Mouse (Mus musculus): ENCODE measurements at regions not wholly inside any gene's neighbourhood (a gene's known extent, or its start where the extent isn't known, plus 50 kb on each side); places are given as distances from the start of the nearest gene placed in this dataset.
"Not testable (repeated sequence)": the region's sequence is repeated elsewhere in the genome, so short reads cannot be mapped to it uniquely, and the experiment has no call there.

DNA sequence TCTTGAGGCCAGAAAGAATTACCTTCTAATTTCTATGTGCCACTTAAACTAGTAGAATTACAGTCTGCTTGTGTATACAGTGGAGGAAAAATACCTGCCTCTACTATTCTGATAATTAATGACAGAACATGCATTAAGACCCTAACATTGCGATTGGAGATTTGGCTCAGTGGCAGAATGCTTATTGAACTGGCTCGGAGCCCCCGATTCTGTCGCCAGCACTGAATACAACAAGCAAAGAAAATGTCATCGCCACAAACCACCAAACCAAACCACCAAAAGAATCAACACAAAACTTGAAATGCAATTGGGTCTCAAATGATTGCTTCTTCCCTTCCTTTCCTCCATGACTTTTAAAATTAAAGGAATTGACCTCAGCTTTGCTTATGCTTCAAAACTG lies 122.9 kb upstream of the Emcn start:
- DNase-seq (ENCODE audit: inconsistent ontology term) = no peak

DNA sequence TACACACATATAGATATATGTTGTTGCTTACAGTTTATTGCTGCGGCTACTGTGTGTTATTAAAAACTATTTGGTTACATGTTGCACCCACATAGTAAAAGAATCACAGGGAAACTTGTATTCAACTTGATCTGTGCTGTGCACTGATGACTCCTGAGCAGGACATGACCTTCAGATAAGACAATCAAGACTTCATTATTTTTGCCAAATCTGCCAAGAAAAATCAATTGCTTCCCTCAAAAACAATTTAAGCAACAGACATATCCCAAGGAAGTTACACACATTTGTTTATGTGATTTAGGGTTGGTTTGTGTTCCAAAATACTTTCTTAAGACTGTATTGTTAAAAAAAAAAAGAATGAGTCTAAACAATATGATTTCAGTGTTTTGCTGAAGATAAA lies 114.7 kb upstream of the Emcn start:
- no peak for DNase-seq (ENCODE audit: inconsistent ontology term)

DNA sequence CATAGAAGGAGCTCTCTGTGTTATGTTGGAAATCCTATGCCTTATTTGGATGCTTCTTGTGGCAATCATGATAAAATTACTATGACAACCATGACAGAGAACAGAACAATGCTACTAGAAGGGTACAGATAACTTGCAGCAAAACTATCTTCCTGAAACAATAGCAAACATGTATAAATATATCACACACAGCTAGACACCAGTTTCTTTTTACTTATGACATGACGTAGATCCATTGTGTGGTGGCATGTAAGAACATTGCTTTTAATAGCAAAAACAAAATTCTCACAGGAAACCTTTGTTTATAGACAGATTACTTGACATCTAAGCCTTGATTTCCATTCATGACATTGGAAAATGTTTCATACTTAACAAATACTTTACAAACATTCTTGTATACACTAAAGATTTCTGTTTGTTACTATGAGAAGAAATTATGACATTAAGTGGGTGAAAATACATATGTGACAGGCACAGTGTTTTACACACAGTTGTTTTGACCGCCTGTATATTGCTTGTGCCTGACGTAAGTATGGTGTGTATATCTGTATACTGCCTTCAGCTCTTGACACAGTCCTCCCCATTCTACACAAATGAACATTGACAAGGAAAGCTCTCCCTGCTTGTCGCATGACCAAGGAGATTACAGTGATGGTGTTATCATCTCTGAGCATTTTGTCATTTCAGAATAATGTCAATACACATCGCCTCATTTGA lies 113.6 kb upstream of the Emcn start:
- DNase-seq (ENCODE audit: inconsistent ontology term) = no peak

DNA sequence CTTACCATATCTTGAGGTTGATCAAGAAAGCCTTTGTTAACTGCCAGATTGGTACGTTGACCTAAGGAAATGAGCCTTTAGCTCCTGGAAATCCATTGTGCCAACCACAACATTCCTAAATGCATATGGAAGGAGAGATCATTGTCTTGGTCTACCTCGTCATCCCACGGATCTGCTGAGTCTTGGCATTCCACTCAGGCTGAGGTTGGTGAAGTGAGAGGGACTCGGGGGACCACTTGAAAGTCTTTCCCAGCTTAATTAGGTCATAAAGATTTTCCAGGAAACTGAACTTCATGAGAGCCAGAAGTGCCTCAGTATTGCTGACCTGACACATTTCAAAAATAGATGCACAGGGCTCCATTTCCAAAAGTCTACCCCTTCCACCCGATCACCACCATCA lies 112.5 kb upstream of the Emcn start:
- peak; percentile 57 for DNase-seq (ENCODE audit: inconsistent ontology term)

DNA sequence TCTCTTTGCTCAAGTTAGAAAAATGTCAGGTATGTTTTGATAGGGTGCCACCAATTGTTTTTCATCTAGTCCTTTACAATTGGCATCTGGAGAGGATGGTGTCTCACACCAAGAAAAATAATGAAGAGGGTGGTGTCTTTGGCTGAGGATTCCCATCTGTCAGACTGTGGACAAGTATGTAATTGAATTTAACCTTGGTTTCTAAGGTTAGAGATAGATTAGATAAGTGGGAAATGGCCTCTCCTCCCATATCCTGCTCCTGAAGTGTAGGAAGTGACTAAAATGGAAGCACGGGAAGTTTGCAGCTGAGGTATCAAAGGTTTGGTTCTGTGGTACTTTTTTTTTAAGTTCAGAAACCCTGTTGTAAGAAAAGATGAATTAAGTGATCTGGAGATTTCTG lies 98.0 kb upstream of the Emcn start:
- peak; percentile 15 for DNase-seq (ENCODE audit: inconsistent ontology term)

DNA sequence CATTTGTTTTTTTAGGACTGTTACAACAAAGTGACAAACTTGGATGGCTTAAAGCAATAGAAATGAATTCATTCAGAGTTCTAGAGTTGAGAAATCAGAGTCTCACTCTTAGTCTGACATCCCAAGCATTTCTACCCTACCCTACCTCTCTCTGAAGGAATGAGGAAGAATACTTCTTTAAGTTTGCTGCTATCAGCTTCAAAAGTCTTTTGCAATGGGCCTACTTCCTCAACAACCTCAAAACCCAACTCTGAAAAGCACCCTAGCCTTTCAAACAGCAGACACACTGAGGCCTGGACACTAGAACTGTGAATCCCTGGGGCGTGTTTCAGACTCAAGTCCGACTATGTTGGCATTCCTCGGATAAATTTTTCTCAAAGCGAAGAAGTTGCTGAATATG lies 77.0 kb upstream of the Emcn start:
- DNase-seq (ENCODE audit: inconsistent ontology term) = no peak

DNA sequence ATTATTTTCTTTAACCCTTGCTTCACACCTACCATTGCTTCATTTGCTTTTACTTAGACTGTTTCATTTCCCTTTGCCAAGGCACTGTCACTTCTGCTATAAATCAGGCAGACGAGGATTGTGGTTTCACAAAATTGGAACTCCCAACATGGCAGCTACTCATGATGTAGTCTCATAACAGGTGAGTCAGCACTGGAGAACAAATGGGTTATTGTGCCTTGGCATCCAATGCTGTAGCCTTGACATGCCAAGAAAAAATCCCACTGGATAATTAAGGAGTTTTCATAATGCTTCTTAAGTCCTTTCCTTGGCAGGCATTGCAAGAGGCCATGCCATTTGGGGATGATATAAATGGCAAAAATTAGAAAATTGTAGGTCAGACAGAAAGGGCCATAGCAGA lies 73.1 kb upstream of the Emcn start:
- DNase-seq (ENCODE audit: inconsistent ontology term) = peak; percentile 99

DNA sequence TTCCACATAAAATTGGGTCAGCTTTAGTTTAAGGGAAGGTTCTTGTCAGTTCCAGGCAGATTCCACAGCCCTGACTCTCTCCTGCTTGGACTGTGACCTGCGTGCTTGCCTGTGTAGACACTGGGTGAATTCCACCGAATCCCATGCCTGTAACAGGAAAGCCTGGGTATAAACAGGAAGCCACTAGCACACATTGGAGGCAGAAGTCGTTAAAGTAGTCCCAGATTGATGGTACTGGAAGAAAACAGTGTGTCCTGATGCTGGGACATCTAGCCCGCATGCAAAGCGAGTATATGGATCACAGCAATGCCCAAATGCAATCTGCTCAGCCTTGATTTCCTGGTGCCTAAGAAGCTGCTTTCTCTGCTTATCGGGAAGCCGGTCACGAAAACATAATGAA lies 65.4 kb upstream of the Emcn start:
- peak; percentile 39 for DNase-seq (ENCODE audit: inconsistent ontology term)

DNA sequence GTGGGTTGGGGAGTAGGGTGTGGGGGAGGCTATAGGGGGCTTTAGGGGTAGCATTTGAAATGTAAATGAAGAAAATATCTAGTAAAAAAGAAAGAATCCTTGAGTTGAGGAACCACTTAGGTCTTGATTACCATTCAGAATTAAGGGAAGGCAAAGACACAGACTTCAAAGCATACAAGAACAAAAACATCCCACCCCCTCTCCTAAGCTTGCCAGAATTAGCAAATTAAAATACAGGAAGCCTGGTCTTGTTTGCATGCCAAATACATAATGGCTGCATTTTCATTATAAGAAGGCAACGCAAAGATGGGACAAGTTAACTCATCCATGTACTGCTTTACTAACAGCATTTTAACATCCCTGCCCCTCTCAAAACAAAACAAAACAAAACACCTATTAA lies 61.6 kb upstream of the Emcn start:
- no peak for DNase-seq (ENCODE audit: inconsistent ontology term)

DNA sequence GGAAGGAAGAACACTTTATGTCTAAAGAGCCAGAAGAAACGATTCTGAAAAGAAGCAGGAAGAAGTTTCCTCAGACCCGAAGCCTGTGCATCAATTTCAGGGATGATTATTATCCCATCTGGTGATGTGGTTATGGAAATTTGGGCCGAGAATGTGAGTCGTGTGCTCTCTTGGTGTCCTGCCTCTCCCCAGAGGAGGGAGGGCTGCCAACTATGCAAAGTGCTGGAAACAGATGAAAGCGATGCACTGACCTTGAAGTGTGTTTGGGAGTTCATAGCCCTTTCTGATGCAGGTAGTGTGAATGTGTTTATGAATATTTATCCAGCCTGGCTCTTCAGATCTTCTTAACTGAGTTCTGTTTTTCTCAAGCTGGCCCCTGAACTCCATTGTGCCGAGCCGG lies 59.8 kb upstream of the Emcn start:
- DNase-seq (ENCODE audit: inconsistent ontology term) = peak; percentile 76

DNA sequence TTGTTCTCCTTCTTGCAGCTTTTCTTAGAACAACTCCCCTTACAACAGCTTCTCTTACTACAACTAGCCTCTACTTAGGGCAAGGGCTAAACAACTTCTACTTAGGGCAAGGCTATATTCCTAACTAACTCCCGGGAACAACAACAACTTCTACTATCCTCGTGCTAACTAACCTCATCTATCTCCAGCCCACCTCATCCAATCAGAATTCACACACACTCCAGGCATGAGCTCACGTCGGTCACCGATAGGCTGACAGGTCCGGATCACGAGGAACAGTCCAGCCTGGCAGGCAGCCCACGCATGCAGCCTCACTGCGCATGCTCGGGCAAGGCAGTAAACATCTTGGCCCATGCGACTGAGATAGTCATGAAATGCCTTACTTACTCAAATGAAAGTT lies 53.3 kb upstream of the Emcn start:
- not testable (repeated sequence) for DNase-seq (ENCODE audit: inconsistent ontology term)

DNA sequence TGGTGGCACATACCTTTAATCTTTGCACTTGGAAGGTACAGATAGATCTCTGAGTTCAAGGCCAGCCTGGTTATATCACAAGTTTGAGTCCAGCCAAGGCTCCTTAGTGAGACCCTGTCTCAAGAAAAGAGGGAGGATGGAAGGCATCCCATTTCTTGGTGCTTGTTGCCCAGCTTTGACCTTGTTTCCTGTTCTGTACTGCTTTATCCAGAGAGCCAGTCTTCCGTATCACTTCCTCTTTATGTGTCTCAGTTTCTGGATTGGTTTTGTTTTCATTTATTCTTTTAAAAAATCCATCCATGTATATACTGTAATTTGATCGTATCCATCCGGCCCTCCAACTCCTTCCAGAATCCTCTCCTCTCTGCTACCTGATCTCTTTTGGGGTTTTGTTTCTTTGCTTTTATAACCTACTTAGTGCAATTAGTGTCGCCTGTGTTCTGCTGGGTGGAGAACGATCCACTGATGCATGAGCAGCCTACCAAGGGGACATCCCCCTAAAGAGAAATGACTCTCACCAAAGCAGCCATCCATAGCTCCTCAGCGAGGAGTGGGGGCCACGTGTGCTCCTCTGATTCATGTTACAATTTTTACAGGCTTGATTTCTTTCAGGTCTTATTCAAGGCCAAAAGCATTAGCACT lies 52.4 kb upstream of the Emcn start:
- DNase-seq (ENCODE audit: inconsistent ontology term) = no peak

DNA sequence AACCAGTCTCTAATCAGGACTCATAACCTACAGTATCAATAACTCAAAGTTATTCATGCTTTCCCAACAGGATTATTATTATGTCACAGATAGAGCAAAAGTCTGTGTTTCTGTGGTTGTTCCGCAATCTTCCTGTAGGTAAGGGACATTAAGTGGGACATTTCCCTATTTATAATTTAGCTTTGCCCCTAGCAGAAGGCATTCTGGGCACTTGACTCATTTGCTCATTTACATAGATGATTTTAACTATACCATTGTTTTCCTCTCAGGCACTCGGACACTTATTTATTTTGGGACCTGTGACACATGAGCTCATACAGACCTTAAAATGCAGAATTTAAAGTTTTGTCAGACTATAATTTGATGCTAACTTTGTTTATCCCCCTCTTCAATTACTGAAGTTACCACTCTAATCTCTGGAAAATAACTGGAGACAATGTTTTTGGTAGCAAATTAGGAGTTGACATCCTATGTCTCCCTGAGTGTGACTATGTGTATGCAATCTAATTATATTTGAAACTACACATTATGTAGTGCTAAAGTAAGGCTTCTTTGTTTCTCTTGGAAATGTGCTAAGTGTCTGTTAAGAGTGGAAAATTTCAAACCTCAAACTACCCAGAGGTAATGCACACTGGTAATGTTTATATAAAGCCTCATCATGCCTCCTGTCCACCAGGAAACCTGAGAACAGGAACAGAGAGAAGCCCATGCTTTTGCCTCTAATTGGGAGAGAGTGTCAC lies 51.8 kb upstream of the Emcn start:
- DNase-seq (ENCODE audit: inconsistent ontology term) = no peak

DNA sequence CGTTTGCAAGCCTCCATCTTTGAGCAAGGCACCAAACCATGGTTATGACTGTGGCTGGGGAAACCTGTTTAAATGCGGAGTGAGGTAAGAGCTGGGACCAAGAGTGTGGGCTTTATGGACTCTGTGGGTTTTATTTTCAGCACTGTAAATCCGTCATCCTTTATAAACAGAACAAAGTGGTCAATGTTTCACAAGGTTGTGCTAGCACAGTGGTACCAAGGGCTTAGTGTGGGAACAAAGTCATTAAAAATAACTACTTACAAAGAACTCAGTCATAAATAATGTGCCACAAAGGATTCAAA lies 51.2 kb upstream of the Emcn start:
- DNase-seq (ENCODE audit: inconsistent ontology term) = no peak
